Mouse (Mus musculus) liver, adult 2 months (tissue): ENCODE data around the gene Cnpy3.

ENCODE experiments used
- CTCF ChIP-seq: fragments of 200-500 bp; IDR thresholded peaks from 2 replicates; pipeline ENCODE4 v1.5.1; 2011; ENCODE audit warnings: low read depth, low read length, control low read depth
- POLR2A ChIP-seq: fragments of 200-500 bp; IDR thresholded peaks from 2 replicates; pipeline ENCODE4 v1.6.1; 2011; ENCODE audit warnings: low read length, control low read depth; ENCODE audit not compliant: insufficient read depth; ENCODE audit errors: extremely low read depth

GRCm38 (mm10) chr17:46685913-46686312 lies 66.1 kb downstream of the Cnpy3 start:
- TF ChIP-seq POLR2A (no peak), CTCF (no peak)
